Mouse (Mus musculus): ENCODE measurements around the gene Ifi27l2a. TPM values are rescaled to one million over a fixed set of nuclear protein-coding genes. Genes with fewer than 3 reads are reported as not detected.
"Not testable (repeated sequence)": the region's sequence is repeated elsewhere in the genome, so short reads cannot be mapped to it uniquely, and the experiment has no call there.

The Ifi27l2a gene
- 8.1 and 9.6 TPM in 2 replicates for polyA plus RNA-seq (2015; fragmentation: Nextera tagmentation; extraction: Ambion mirVana)

- Histone ChIP-seq H3K4me3 (ENCODE audit: low read depth, low read length) (no peak within 1 kb of the TSS), H3K27me3 (ENCODE audit: control insufficient read depth, insufficient read depth, low read depth, low read length) (no peaks in the 10 kb centered on the region), H3K4me1 (ENCODE audit: control insufficient read depth, low read depth, low read length) (no peaks in the 10 kb centered on the region), H3K9me3 (replicated peaks; ENCODE audit: control insufficient read depth, low read length) (no peaks in the 10 kb centered on the region), H3K36me3 (ENCODE audit: control insufficient read depth, insufficient read depth) (no peaks in the 10 kb centered on the region), H3K9ac (ENCODE audit: low read depth, low read length) (no peak within 1 kb of the TSS), H3K4me2 (ENCODE audit: low read depth, low read length) (no peak within 1 kb of the TSS), H3K27ac (ENCODE audit: low read length) (no peak within 1 kb of the TSS)
- peak; percentile 13; the same call in 1 of the 2 replicates for ATAC-seq (ENCODE audit: low read depth)
- WGBS (ENCODE audit: insufficient replicate concordance) = 47% methylated on average over 3 of the region's 3 CpGs
These were observed at the start of gene Ifi27l2a for GRCm38 (mm10) chr12:103443524-103443923. Ifi27l2a (minus strand) TSS chr12:103443680.

GRCm38 (mm10) chr12:103492767-103493166 lies 49.3 kb upstream of the Ifi27l2a start:
- Histone ChIP-seq H3K4me3 (ENCODE audit: low read depth, low read length) (no peak overlapping the region), H3K36me3 (ENCODE audit: control insufficient read depth, insufficient read depth) (no peaks in the 10 kb centered on the region), H3K4me2 (ENCODE audit: low read depth, low read length) (no peak overlapping the region), H3K9ac (ENCODE audit: low read depth, low read length) (no peak overlapping the region), H3K4me1 (ENCODE audit: control insufficient read depth, low read depth, low read length) (no peaks in the 10 kb centered on the region), H3K27ac (ENCODE audit: low read length) (no peak overlapping the region), H3K9me3 (replicated peaks; ENCODE audit: control insufficient read depth, low read length) (no peaks in the 10 kb centered on the region), H3K27me3 (ENCODE audit: control insufficient read depth, insufficient read depth, low read depth, low read length) (no peaks in the 10 kb centered on the region)
- WGBS (ENCODE audit: insufficient replicate concordance) = 27% methylated on average over 5 of the region's 5 CpGs
- ATAC-seq (ENCODE audit: low read depth) = 0 out of 2 replicates have a peak, but pooled peaks have one; percentile 21

GRCm38 (mm10) chr12:103491091-103491730 lies 47.7 kb upstream of the Ifi27l2a start:
- ATAC-seq (ENCODE audit: low read depth) = no peak
- H3K4me3 ChIP-seq (ENCODE audit: low read depth, low read length) = no peak overlapping the region
- 37% methylated on average over 3 of the region's 3 CpGs for WGBS (ENCODE audit: insufficient replicate concordance)
- no peak overlapping the region for H3K27ac ChIP-seq (ENCODE audit: low read length)
- no peaks in the 10 kb centered on the region for H3K27me3 ChIP-seq (ENCODE audit: control insufficient read depth, insufficient read depth, low read depth, low read length)
- no peaks in the 10 kb centered on the region for H3K4me1 ChIP-seq (ENCODE audit: control insufficient read depth, low read depth, low read length)
- H3K9ac ChIP-seq (ENCODE audit: low read depth, low read length) = no peak overlapping the region
- no peaks in the 10 kb centered on the region for H3K36me3 ChIP-seq (ENCODE audit: control insufficient read depth, insufficient read depth)
- no peaks in the 10 kb centered on the region for H3K9me3 ChIP-seq (replicated peaks; ENCODE audit: control insufficient read depth, low read length)
- no peak overlapping the region for H3K4me2 ChIP-seq (ENCODE audit: low read depth, low read length)

- Histone ChIP-seq H3K4me3 (ENCODE audit: low read depth, low read length) (no peak overlapping the region), H3K4me1 (ENCODE audit: control insufficient read depth, low read depth, low read length) (no peaks in the 10 kb centered on the region), H3K27ac (ENCODE audit: low read length) (no peak overlapping the region), H3K9ac (ENCODE audit: low read depth, low read length) (no peak overlapping the region), H3K36me3 (ENCODE audit: control insufficient read depth, insufficient read depth) (no peaks in the 10 kb centered on the region), H3K27me3 (ENCODE audit: control insufficient read depth, insufficient read depth, low read depth, low read length) (no peaks in the 10 kb centered on the region), H3K4me2 (ENCODE audit: low read depth, low read length) (no peak overlapping the region), H3K9me3 (replicated peaks; ENCODE audit: control insufficient read depth, low read length) (no peaks in the 10 kb centered on the region)
- ATAC-seq (ENCODE audit: low read depth) = no peak
- 48% methylated on average over 2 of the region's 2 CpGs for WGBS (ENCODE audit: insufficient replicate concordance)
These were observed 44.3 kb upstream of the Ifi27l2a start for GRCm38 (mm10) chr12:103487750-103488149.

- H3K36me3 ChIP-seq (ENCODE audit: control insufficient read depth, insufficient read depth) = no peaks in the 10 kb centered on the region
- H3K27ac ChIP-seq (ENCODE audit: low read length) = no peak overlapping the region
- H3K9ac ChIP-seq (ENCODE audit: low read depth, low read length) = no peak overlapping the region
- H3K27me3 ChIP-seq (ENCODE audit: control insufficient read depth, insufficient read depth, low read depth, low read length) = no peaks in the 10 kb centered on the region
- H3K4me2 ChIP-seq (ENCODE audit: low read depth, low read length) = no peak overlapping the region
- no peak for ATAC-seq (ENCODE audit: low read depth)
- H3K4me1 ChIP-seq (ENCODE audit: control insufficient read depth, low read depth, low read length) = no peaks in the 10 kb centered on the region
- H3K4me3 ChIP-seq (ENCODE audit: low read depth, low read length) = no peak overlapping the region
- WGBS (ENCODE audit: insufficient replicate concordance) = 36% methylated on average over 4 of the region's 4 CpGs
- no peaks in the 10 kb centered on the region for H3K9me3 ChIP-seq (replicated peaks; ENCODE audit: control insufficient read depth, low read length)
These were observed 43.8 kb upstream of the Ifi27l2a start for GRCm38 (mm10) chr12:103487276-103487675.

GRCm38 (mm10) chr12:103486726-103487125 lies 43.2 kb upstream of the Ifi27l2a start:
- H3K4me2 ChIP-seq (ENCODE audit: low read depth, low read length) = no peak overlapping the region
- H3K4me1 ChIP-seq (ENCODE audit: control insufficient read depth, low read depth, low read length) = no peaks in the 10 kb centered on the region
- H3K4me3 ChIP-seq (ENCODE audit: low read depth, low read length) = no peak overlapping the region
- H3K9ac ChIP-seq (ENCODE audit: low read depth, low read length) = no peak overlapping the region
- no peaks in the 10 kb centered on the region for H3K36me3 ChIP-seq (ENCODE audit: control insufficient read depth, insufficient read depth)
- ATAC-seq (ENCODE audit: low read depth) = no peak
- 51% methylated on average over 1 of the region's 1 CpGs for WGBS (ENCODE audit: insufficient replicate concordance)
- H3K27me3 ChIP-seq (ENCODE audit: control insufficient read depth, insufficient read depth, low read depth, low read length) = no peaks in the 10 kb centered on the region
- no peaks in the 10 kb centered on the region for H3K9me3 ChIP-seq (replicated peaks; ENCODE audit: control insufficient read depth, low read length)
- no peak overlapping the region for H3K27ac ChIP-seq (ENCODE audit: low read length)

GRCm38 (mm10) chr12:103484200-103484972 lies 40.9 kb upstream of the Ifi27l2a start:
- 47% methylated on average over 9 of the region's 9 CpGs for WGBS (ENCODE audit: insufficient replicate concordance)
- H3K9me3 ChIP-seq (replicated peaks; ENCODE audit: control insufficient read depth, low read length); H3K36me3 ChIP-seq (ENCODE audit: control insufficient read depth, insufficient read depth); H3K4me3 ChIP-seq (ENCODE audit: low read depth, low read length); H3K4me1 ChIP-seq (ENCODE audit: control insufficient read depth, low read depth, low read length); H3K27me3 ChIP-seq (ENCODE audit: control insufficient read depth, insufficient read depth, low read depth, low read length); H3K27ac ChIP-seq (ENCODE audit: low read length); H3K9ac ChIP-seq (ENCODE audit: low read depth, low read length); ATAC-seq (ENCODE audit: low read depth); H3K4me2 ChIP-seq (ENCODE audit: low read depth, low read length): not testable (repeated sequence)

GRCm38 (mm10) chr12:103482781-103483180 lies 39.3 kb upstream of the Ifi27l2a start:
- no peak overlapping the region for H3K4me3 ChIP-seq (ENCODE audit: low read depth, low read length)
- WGBS (ENCODE audit: insufficient replicate concordance) = 49% methylated on average over 2 of the region's 2 CpGs
- H3K27ac ChIP-seq (ENCODE audit: low read length) = no peak overlapping the region
- no peaks in the 10 kb centered on the region for H3K9me3 ChIP-seq (replicated peaks; ENCODE audit: control insufficient read depth, low read length)
- no peak overlapping the region for H3K4me2 ChIP-seq (ENCODE audit: low read depth, low read length)
- no peaks in the 10 kb centered on the region for H3K36me3 ChIP-seq (ENCODE audit: control insufficient read depth, insufficient read depth)
- no peak for ATAC-seq (ENCODE audit: low read depth)
- H3K9ac ChIP-seq (ENCODE audit: low read depth, low read length) = no peak overlapping the region
- H3K4me1 ChIP-seq (ENCODE audit: control insufficient read depth, low read depth, low read length) = no peaks in the 10 kb centered on the region
- H3K27me3 ChIP-seq (ENCODE audit: control insufficient read depth, insufficient read depth, low read depth, low read length) = no peaks in the 10 kb centered on the region

- 39% methylated on average over 5 of the region's 5 CpGs for WGBS (ENCODE audit: insufficient replicate concordance)
These were observed 38.2 kb upstream of the Ifi27l2a start for GRCm38 (mm10) chr12:103481671-103482070.

More at GRCm38 (mm10) chr12:103481671-103482070, 38.2 kb upstream of the Ifi27l2a start:
- Histone ChIP-seq H3K36me3 (ENCODE audit: control insufficient read depth, insufficient read depth) (no peaks in the 10 kb centered on the region), H3K9me3 (replicated peaks; ENCODE audit: control insufficient read depth, low read length) (no peaks in the 10 kb centered on the region), H3K4me1 (ENCODE audit: control insufficient read depth, low read depth, low read length) (no peaks in the 10 kb centered on the region), H3K4me3 (ENCODE audit: low read depth, low read length) (no peak overlapping the region), H3K27ac (ENCODE audit: low read length) (no peak overlapping the region), H3K27me3 (ENCODE audit: control insufficient read depth, insufficient read depth, low read depth, low read length) (no peaks in the 10 kb centered on the region), H3K9ac (ENCODE audit: low read depth, low read length) (no peak overlapping the region), H3K4me2 (ENCODE audit: low read depth, low read length) (no peak overlapping the region)
- ATAC-seq (ENCODE audit: low read depth) = no peak

Measured in liver, embryonic 16.5 days (tissue).